Mouse (Mus musculus): Measurements from ENCODE around the gene Kcp. TPM values are rescaled to one million over a fixed set of nuclear protein-coding genes. Genes with fewer than 3 reads are reported as not detected.

The Kcp gene
- polyA plus RNA-seq, 1 experiment from 2014 or later, result 10.0 TPM

- Histone ChIP-seq H3K27ac (replicated peaks; ENCODE audit: low read depth, low read length) (no peak overlapping the region), H3K27me3 (ENCODE audit: control insufficient read depth, insufficient read depth, low read length) (peaks cover 19% of the 10 kb centered on the region), H3K4me2 (ENCODE audit: low read depth, low read length) (no peak overlapping the region), H3K9me3 (replicated peaks; ENCODE audit: control insufficient read depth, low read length) (no peaks in the 10 kb centered on the region), H3K9ac (replicated peaks; ENCODE audit: low read length) (no peak overlapping the region), H3K4me3 (ENCODE audit: low read depth, low read length) (no peak overlapping the region), H3K36me3 (replicated peaks; ENCODE audit: control insufficient read depth, insufficient read depth, low read depth, low read length) (no peaks in the 10 kb centered on the region; the same call in 1 of the 2 replicates), H3K4me1 (ENCODE audit: control insufficient read depth, insufficient read depth, low read length) (no peaks in the 10 kb centered on the region)
- ATAC-seq (replicated peaks; ENCODE audit: insufficient number of reproducible peaks, low FRiP score, low TSS enrichment, low read depth) (0 out of 2 replicates have a peak, but pooled peaks have one; percentile 15), DNase-seq (ENCODE audit: low spot score) (no peak)
- WGBS, result 13% methylated on average over 25 of the region's 25 CpGs
These were observed 11.5 kb downstream of the Kcp start for GRCm38 (mm10) chr6:29496270-29496669.

DNA sequence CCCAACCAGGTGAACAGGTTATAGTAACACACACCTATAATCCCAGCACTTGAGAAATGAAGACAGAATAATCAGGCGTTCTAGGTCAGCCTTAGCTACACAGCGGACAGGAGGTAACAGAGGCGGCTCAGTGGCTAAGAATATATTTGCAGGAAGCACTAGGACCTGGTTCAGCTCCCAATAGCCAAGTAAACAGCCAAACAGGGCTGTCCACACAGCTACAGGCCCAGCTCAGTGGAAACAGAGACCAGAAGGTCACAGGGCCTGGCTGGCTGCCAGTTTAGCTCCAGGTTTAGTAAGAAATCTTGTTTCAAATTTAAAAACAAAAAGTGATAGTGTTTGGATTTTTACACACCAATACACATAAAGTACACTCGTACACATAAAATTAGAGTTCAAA lies 13.7 kb downstream of the Kcp start:
- Histone ChIP-seq H3K4me1 (ENCODE audit: control insufficient read depth, insufficient read depth, low read length) (no peaks in the 10 kb centered on the region), H3K9me3 (replicated peaks; ENCODE audit: control insufficient read depth, low read length) (no peaks in the 10 kb centered on the region), H3K36me3 (replicated peaks; ENCODE audit: control insufficient read depth, insufficient read depth, low read depth, low read length) (no peaks in the 10 kb centered on the region; the same call in 1 of the 2 replicates), H3K27me3 (ENCODE audit: control insufficient read depth, insufficient read depth, low read length) (peaks cover 19% of the 10 kb centered on the region), H3K9ac (replicated peaks; ENCODE audit: low read length) (no peak overlapping the region), H3K27ac (replicated peaks; ENCODE audit: low read depth, low read length) (no peak overlapping the region), H3K4me2 (ENCODE audit: low read depth, low read length) (no peak overlapping the region), H3K4me3 (ENCODE audit: low read depth, low read length) (no peak overlapping the region)
- ATAC-seq (replicated peaks; ENCODE audit: insufficient number of reproducible peaks, low FRiP score, low TSS enrichment, low read depth) (no peak), DNase-seq (ENCODE audit: low spot score) (no peak)
- WGBS, result 79% methylated on average over 4 of the region's 4 CpGs

DNA sequence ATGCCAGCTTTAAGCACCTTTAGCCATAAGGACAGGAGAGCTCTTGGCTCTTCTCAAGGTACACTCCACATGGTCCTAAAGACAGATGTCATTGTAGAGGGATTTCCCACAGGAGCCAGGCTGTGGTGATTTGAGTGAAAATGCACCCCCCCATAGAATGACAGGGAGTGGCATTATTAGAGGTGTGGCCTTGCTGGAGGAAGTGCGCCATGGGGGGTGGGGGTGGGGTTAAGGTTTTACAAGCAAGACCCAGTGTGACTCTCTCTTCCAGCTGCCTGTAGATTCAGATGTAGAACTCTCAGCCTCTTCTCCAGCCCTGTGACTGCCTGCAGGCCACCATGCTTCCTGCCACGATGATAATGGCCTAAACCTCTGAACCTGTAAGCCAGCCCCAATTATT lies 21.8 kb downstream of the Kcp start:
- ATAC-seq (replicated peaks; ENCODE audit: insufficient number of reproducible peaks, low FRiP score, low TSS enrichment, low read depth) (no peak), DNase-seq (ENCODE audit: low spot score) (no peak)
- H3K9ac ChIP-seq (replicated peaks; ENCODE audit: low read length), result no peak overlapping the region
- H3K4me3 ChIP-seq (ENCODE audit: low read depth, low read length), result no peak overlapping the region
- no peaks in the 10 kb centered on the region for H3K4me1 ChIP-seq (ENCODE audit: control insufficient read depth, insufficient read depth, low read length)
- no peak overlapping the region for H3K27ac ChIP-seq (replicated peaks; ENCODE audit: low read depth, low read length)
- no peaks in the 10 kb centered on the region for H3K9me3 ChIP-seq (replicated peaks; ENCODE audit: control insufficient read depth, low read length)
- H3K36me3 ChIP-seq (replicated peaks; ENCODE audit: control insufficient read depth, insufficient read depth, low read depth, low read length), result no peaks in the 10 kb centered on the region
- no peaks in the 10 kb centered on the region; the same call in 1 of the 2 replicates for H3K27me3 ChIP-seq (ENCODE audit: control insufficient read depth, insufficient read depth, low read length)
- no peak overlapping the region for H3K4me2 ChIP-seq (ENCODE audit: low read depth, low read length)
- WGBS, result 51% methylated on average over 2 of the region's 2 CpGs

GRCm38 (mm10) chr6:29484716-29485559 lies 22.8 kb downstream of the Kcp start:
- Histone ChIP-seq H3K27me3 (ENCODE audit: control insufficient read depth, insufficient read depth, low read length) (no peaks in the 10 kb centered on the region; the same call in 1 of the 2 replicates), H3K27ac (replicated peaks; ENCODE audit: low read depth, low read length) (no peak overlapping the region), H3K36me3 (replicated peaks; ENCODE audit: control insufficient read depth, insufficient read depth, low read depth, low read length) (no peaks in the 10 kb centered on the region), H3K9ac (replicated peaks; ENCODE audit: low read length) (peak overlapping the region; percentile 18; the same call in 1 of the 2 replicates), H3K4me2 (ENCODE audit: low read depth, low read length) (peak overlapping the region; percentile 56), H3K4me3 (ENCODE audit: low read depth, low read length) (no peak overlapping the region), H3K9me3 (replicated peaks; ENCODE audit: control insufficient read depth, low read length) (no peaks in the 10 kb centered on the region), H3K4me1 (ENCODE audit: control insufficient read depth, insufficient read depth, low read length) (no peaks in the 10 kb centered on the region)
- WGBS, result 4% methylated on average over 26 of the region's 26 CpGs
- ATAC-seq (replicated peaks; ENCODE audit: insufficient number of reproducible peaks, low FRiP score, low TSS enrichment, low read depth), result peak; percentile 63
- peak; percentile 91 for DNase-seq (ENCODE audit: low spot score)

DNA sequence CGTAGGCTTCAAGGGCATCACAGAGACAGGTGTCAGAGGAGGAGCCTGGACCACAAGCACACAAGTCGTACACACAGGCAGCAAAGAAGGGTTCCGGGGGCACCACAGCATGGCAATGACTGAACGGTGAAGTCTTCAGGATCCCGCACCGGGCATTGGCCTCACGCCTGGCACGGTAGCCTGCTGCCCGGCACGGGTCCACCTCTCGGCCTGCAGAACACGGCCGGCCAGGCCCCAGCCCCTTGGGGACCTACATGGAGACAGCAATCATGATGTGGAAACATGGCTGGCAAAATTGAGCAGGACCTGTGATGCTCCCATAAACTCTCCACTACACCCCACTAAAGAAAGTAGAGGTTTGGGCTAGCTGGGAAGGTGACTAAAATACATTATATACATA lies 25.1 kb downstream of the Kcp start:
- no peaks in the 10 kb centered on the region for H3K9me3 ChIP-seq (replicated peaks; ENCODE audit: control insufficient read depth, low read length)
- no peak overlapping the region for H3K4me2 ChIP-seq (ENCODE audit: low read depth, low read length)
- no peaks in the 10 kb centered on the region for H3K4me1 ChIP-seq (ENCODE audit: control insufficient read depth, insufficient read depth, low read length)
- H3K27me3 ChIP-seq (ENCODE audit: control insufficient read depth, insufficient read depth, low read length), result no peaks in the 10 kb centered on the region; the same call in 1 of the 2 replicates
- WGBS, result 92% methylated on average over 13 of the region's 13 CpGs
- H3K9ac ChIP-seq (replicated peaks; ENCODE audit: low read length), result no peak overlapping the region
- H3K27ac ChIP-seq (replicated peaks; ENCODE audit: low read depth, low read length), result no peak overlapping the region
- H3K36me3 ChIP-seq (replicated peaks; ENCODE audit: control insufficient read depth, insufficient read depth, low read depth, low read length), result no peaks in the 10 kb centered on the region
- no peak overlapping the region for H3K4me3 ChIP-seq (ENCODE audit: low read depth, low read length)
- ATAC-seq (replicated peaks; ENCODE audit: insufficient number of reproducible peaks, low FRiP score, low TSS enrichment, low read depth) (no peak), DNase-seq (ENCODE audit: low spot score) (no peak)

GRCm38 (mm10) chr6:29474736-29475135 lies 33.0 kb downstream of the Kcp start:
- H3K4me3 ChIP-seq (ENCODE audit: low read depth, low read length), result no peak overlapping the region
- no peaks in the 10 kb centered on the region for H3K9me3 ChIP-seq (replicated peaks; ENCODE audit: control insufficient read depth, low read length)
- DNase-seq (ENCODE audit: low spot score) (no peak), ATAC-seq (replicated peaks; ENCODE audit: insufficient number of reproducible peaks, low FRiP score, low TSS enrichment, low read depth) (no peak)
- no peak overlapping the region for H3K27ac ChIP-seq (replicated peaks; ENCODE audit: low read depth, low read length)
- no peaks in the 10 kb centered on the region for H3K27me3 ChIP-seq (ENCODE audit: control insufficient read depth, insufficient read depth, low read length)
- 55% methylated on average over 2 of the region's 2 CpGs for WGBS
- peaks cover 2% of the 10 kb centered on the region; the same call in 1 of the 2 replicates for H3K4me1 ChIP-seq (ENCODE audit: control insufficient read depth, insufficient read depth, low read length)
- H3K4me2 ChIP-seq (ENCODE audit: low read depth, low read length), result no peak overlapping the region
- H3K9ac ChIP-seq (replicated peaks; ENCODE audit: low read length), result no peak overlapping the region
- no peaks in the 10 kb centered on the region; the same call in 1 of the 2 replicates for H3K36me3 ChIP-seq (replicated peaks; ENCODE audit: control insufficient read depth, insufficient read depth, low read depth, low read length)

GRCm38 (mm10) chr6:29473941-29474691 lies 33.6 kb downstream of the Kcp start:
- DNase-seq (ENCODE audit: low spot score) (peak; percentile 84), ATAC-seq (replicated peaks; ENCODE audit: insufficient number of reproducible peaks, low FRiP score, low TSS enrichment, low read depth) (peak; percentile 88)
- Histone ChIP-seq H3K4me3 (ENCODE audit: low read depth, low read length) (peak overlapping the region; percentile 41), H3K9me3 (replicated peaks; ENCODE audit: control insufficient read depth, low read length) (no peaks in the 10 kb centered on the region), H3K36me3 (replicated peaks; ENCODE audit: control insufficient read depth, insufficient read depth, low read depth, low read length) (no peaks in the 10 kb centered on the region; the same call in 1 of the 2 replicates), H3K27ac (replicated peaks; ENCODE audit: low read depth, low read length) (no peak overlapping the region), H3K4me2 (ENCODE audit: low read depth, low read length) (peak overlapping the region; percentile 76), H3K4me1 (ENCODE audit: control insufficient read depth, insufficient read depth, low read length) (peaks cover 2% of the 10 kb centered on the region; the same call in 1 of the 2 replicates), H3K27me3 (ENCODE audit: control insufficient read depth, insufficient read depth, low read length) (no peaks in the 10 kb centered on the region), H3K9ac (replicated peaks; ENCODE audit: low read length) (peak overlapping the region; percentile 52)
- WGBS, result 2% methylated on average over 33 of the region's 33 CpGs
